Mouse (Mus musculus) left cerebral cortex, postnatal 4 days (tissue): ENCODE measurements around the gene Pgam1. TPM values are rescaled to one million over a fixed set of nuclear protein-coding genes. Genes with fewer than 3 reads are reported as not detected.

Source experiments
- total RNA-seq, 2 experiments: library from RNA; stranded (reverse); gene quantifications; 2 replicates each; pipeline ENCODE4 v1.2.3; 2021

The Pgam1 gene
- total RNA-seq, 2 experiments from 2014 or later, result 288 to 313 TPM

Other genes with a start within 250 kb of the Pgam1 start
- gene Slit1, start 168.3 kb upstream of the Pgam1 start, total RNA-seq, result 10 to 100 TPM; 56.8 to 70.8 TPM
- gene Arhgap19, start 109.9 kb upstream of the Pgam1 start, total RNA-seq, result 1 to 10 TPM; 4.2 to 4.3 TPM
- gene Frat1, start 82.0 kb upstream of the Pgam1 start, total RNA-seq, result 10 to 100 TPM; 20.4 to 21.7 TPM
- gene Frat2, start 63.8 kb upstream of the Pgam1 start, total RNA-seq, result 10 to 100 TPM; 13.3 to 14.1 TPM
- 10 to 100 TPM; 33.0 to 33.5 TPM for gene Rrp12, start 15.8 kb upstream of the Pgam1 start, total RNA-seq
- 10 to 100 TPM; 30.8 to 36.8 TPM for gene Exosc1, start 21.5 kb downstream of the Pgam1 start, total RNA-seq
- 10 to 100 TPM; 67.6 to 72.9 TPM for gene Zdhhc16, start 21.6 kb downstream of the Pgam1 start, total RNA-seq
- 10 to 100 TPM; 38.4 to 51.1 TPM for gene Mms19, start 69.2 kb downstream of the Pgam1 start, total RNA-seq
- 10 to 100 TPM; 12.7 to 13.5 TPM for gene Ubtd1, start 69.8 kb downstream of the Pgam1 start, total RNA-seq
- not detected for gene Ankrd2, start 124.1 kb downstream of the Pgam1 start, total RNA-seq
- gene Hoga1, start 133.7 kb downstream of the Pgam1 start, total RNA-seq, result 10 to 100 TPM in 1 of 2 experiments, 1 to 10 TPM in 1; 9.0 to 10.2 TPM
- 1 to 10 TPM; 2.2 to 2.6 TPM for gene 4933411K16Rik, start 140.3 kb downstream of the Pgam1 start, total RNA-seq
- 100 to 1,000 TPM; 108 to 113 TPM for gene Morn4, start 174.4 kb downstream of the Pgam1 start, total RNA-seq
- 10 to 100 TPM; 39.5 TPM for gene Pi4k2a, start 178.5 kb downstream of the Pgam1 start, total RNA-seq
- gene Avpi1, start 217.1 kb downstream of the Pgam1 start, total RNA-seq, result 1 to 10 TPM; 7.4 to 8.5 TPM
- gene Marveld1, start 235.5 kb downstream of the Pgam1 start, total RNA-seq, result 10 to 100 TPM; 12.5 to 14.7 TPM